In genomic region chr5:126566226-126566625, GRCm38 (mm10) we compare ENCODE assay signal across 25 mouse cellular contexts.
"Had no signal": no experiment of that assay in that cellular context is flagged by ENCODE, and none has a peak within 500 bp of the region (broad histone marks: within the 10 kb centered on the region; RNA-seq: fewer than 3 reads in every experiment).

No protein-coding gene starts in this region.

- H3K36me3 ChIP-seq: heart, embryonic 12.5 days; heart, embryonic 13.5 days; heart, embryonic 15.5 days; hindbrain, embryonic 10.5 days; hindbrain, embryonic 12.5 days; hindbrain, embryonic 13.5 days; hindbrain, embryonic 15.5 days; intestine, embryonic 15.5 days; kidney, embryonic 15.5 days had no signal

- H3K4me2 ChIP-seq: heart, embryonic 11.5 days; heart, embryonic 12.5 days; heart, embryonic 13.5 days; heart, embryonic 15.5 days; hindbrain, embryonic 12.5 days; hindbrain, embryonic 13.5 days; hindbrain, embryonic 14.5 days; hindbrain, embryonic 15.5 days; intestine, embryonic 15.5 days; kidney, embryonic 15.5 days had no signal

- H3K27me3 ChIP-seq: heart, embryonic 12.5 days; heart, embryonic 13.5 days; heart, embryonic 15.5 days; hindbrain, embryonic 12.5 days; hindbrain, embryonic 13.5 days; hindbrain, embryonic 15.5 days; intestine, embryonic 15.5 days; kidney, embryonic 15.5 days had no signal

- H3K9ac ChIP-seq: heart, embryonic 12.5 days; heart, embryonic 13.5 days; heart, embryonic 15.5 days; hindbrain, embryonic 12.5 days; hindbrain, embryonic 13.5 days; hindbrain, embryonic 14.5 days; hindbrain, embryonic 15.5 days; intestine, embryonic 15.5 days; kidney, embryonic 15.5 days had no signal

- H3K4me1 ChIP-seq: heart, embryonic 12.5 days; heart, embryonic 13.5 days; heart, embryonic 15.5 days; hindbrain, embryonic 10.5 days; hindbrain, embryonic 12.5 days; hindbrain, embryonic 13.5 days; hindbrain, embryonic 15.5 days; intestine, embryonic 15.5 days; kidney, embryonic 15.5 days had no signal

- H3K9me3 ChIP-seq: heart, embryonic 12.5 days; heart, embryonic 13.5 days; heart, embryonic 15.5 days; hindbrain, embryonic 10.5 days; hindbrain, embryonic 12.5 days; hindbrain, embryonic 13.5 days; hindbrain, embryonic 15.5 days; intestine, embryonic 15.5 days; kidney, embryonic 15.5 days had no signal

- H3K4me3 ChIP-seq: heart, embryonic 12.5 days; heart, embryonic 13.5 days; heart, embryonic 15.5 days; hindbrain, embryonic 10.5 days; hindbrain, embryonic 12.5 days; hindbrain, embryonic 13.5 days; hindbrain, embryonic 15.5 days; intestine, embryonic 15.5 days; kidney, embryonic 15.5 days; layer of hippocampus, adult 2 months had no signal

- DNase-seq: heart, postnatal 10 days; heart, postnatal 14 days; heart, postnatal 36 days; heart, postnatal 4 days; kidney, adult 18-20 months; layer of hippocampus, adult 9-11 months; layer of hippocampus, postnatal 36 days had no signal

- H3K27ac ChIP-seq: heart, embryonic 13.5 days; heart, embryonic 15.5 days; hindbrain, embryonic 10.5 days; hindbrain, embryonic 12.5 days; hindbrain, embryonic 13.5 days; hindbrain, embryonic 14.5 days; hindbrain, embryonic 15.5 days; hindbrain, postnatal 0 days; intestine, embryonic 15.5 days; kidney, embryonic 15.5 days; kidney, postnatal 0 days; layer of hippocampus, adult 2 months had no signal

- ATAC-seq: hindbrain, embryonic 16.5 days; hindbrain, postnatal 0 days; inflammation-experienced regulatory T-cells, adult 6 months; intestine, embryonic 15.5 days; intestine, embryonic 16.5 days; intestine, postnatal 0 days had no signal
